Mouse (Mus musculus) testis, adult 2 months (tissue): Measurements from ENCODE around the gene Zfp455. TPM values are rescaled to one million over a fixed set of nuclear protein-coding genes. Genes with fewer than 3 reads are reported as not detected.
A peak's percentile ranks its signal among the peaks of the same experiment; 100 is the strongest.
"Not testable (repeated sequence)": the region's sequence is repeated elsewhere in the genome, so short reads cannot be mapped to it uniquely, and the experiment has no call there.

ENCODE experiments used
- H3K27ac ChIP-seq: fragments of 200-500 bp; 2 replicates; pipeline ENCODE4 v1.5.1; 2012; ENCODE audit warnings: low read depth, low read length; ENCODE audit not compliant: control insufficient read depth, insufficient read depth
- H3K27me3 ChIP-seq: fragments of 200-500 bp; 2 replicates; pipeline ENCODE4 v1.6.1; 2012; ENCODE audit warnings: mild to moderate bottlenecking, low read length, moderate library complexity; ENCODE audit not compliant: control insufficient read depth, insufficient read depth
- H3K36me3 ChIP-seq: fragments of 200-500 bp; 2 replicates; pipeline ENCODE4 v1.6.1; 2012; ENCODE audit warnings: mild to moderate bottlenecking, low read length; ENCODE audit not compliant: control insufficient read depth, insufficient read depth
- H3K4me1 ChIP-seq: fragments of 200-500 bp; 2 replicates; pipeline ENCODE4 v1.6.1; 2012; ENCODE audit warnings: low read length; ENCODE audit not compliant: control insufficient read depth, insufficient read depth
- H3K4me3 ChIP-seq: fragments of 200-500 bp; 2 replicates; pipeline ENCODE4 v1.5.1; 2012; ENCODE audit warnings: low read depth, mild to moderate bottlenecking, low read length, moderate library complexity, mixed read lengths; ENCODE audit not compliant: control insufficient read depth
- CTCF ChIP-seq: fragments of 200-500 bp; IDR thresholded peaks from 2 replicates; pipeline ENCODE4 v1.5.1; 2012; ENCODE audit warnings: low read depth, mild to moderate bottlenecking, inconsistent platforms, low read length, moderate library complexity; ENCODE audit not compliant: control insufficient read depth, insufficient read depth, insufficient replicate concordance
- POLR2A ChIP-seq: fragments of 200-500 bp; IDR thresholded peaks from 2 replicates; pipeline ENCODE4 v1.6.1; 2012; ENCODE audit warnings: low read depth, mild to moderate bottlenecking, inconsistent platforms, low read length, moderate library complexity; ENCODE audit not compliant: control insufficient read depth
- polyA plus RNA-seq: library from polyadenylated mRNA; depleted of rRNA; stranded (reverse); fragments of >200 nt; gene quantifications from 2 replicates; pipeline ENCODE4 v1.2.3, GENCODE M21; 2012; rRNA removed

Zfp455 gene
- 0.12 and 0.17 TPM in 2 replicates for polyA plus RNA-seq

- Histone ChIP-seq H3K27ac (no peak within 1 kb of the TSS), H3K27me3 (no peaks in the 10 kb centered on the region), H3K4me3 (peak within 1 kb of the TSS; percentile 91), H3K36me3 (no peaks in the 10 kb centered on the region), H3K4me1 (peaks cover 4% of the 10 kb centered on the region; the same call in 1 of the 2 replicates)
- TF ChIP-seq CTCF (no peak), POLR2A (no peak)
These were observed at the start of gene Zfp455 for GRCm38 (mm10) chr13:67194340-67194894. Zfp455 (plus strand) TSS chr13:67194506.

GRCm38 (mm10) chr13:67166122-67166521 lies 28.2 kb upstream of the Zfp455 start:
- not testable (repeated sequence) for H3K36me3 ChIP-seq, H3K4me3 ChIP-seq, H3K27me3 ChIP-seq, H3K27ac ChIP-seq, H3K4me1 ChIP-seq

DNA sequence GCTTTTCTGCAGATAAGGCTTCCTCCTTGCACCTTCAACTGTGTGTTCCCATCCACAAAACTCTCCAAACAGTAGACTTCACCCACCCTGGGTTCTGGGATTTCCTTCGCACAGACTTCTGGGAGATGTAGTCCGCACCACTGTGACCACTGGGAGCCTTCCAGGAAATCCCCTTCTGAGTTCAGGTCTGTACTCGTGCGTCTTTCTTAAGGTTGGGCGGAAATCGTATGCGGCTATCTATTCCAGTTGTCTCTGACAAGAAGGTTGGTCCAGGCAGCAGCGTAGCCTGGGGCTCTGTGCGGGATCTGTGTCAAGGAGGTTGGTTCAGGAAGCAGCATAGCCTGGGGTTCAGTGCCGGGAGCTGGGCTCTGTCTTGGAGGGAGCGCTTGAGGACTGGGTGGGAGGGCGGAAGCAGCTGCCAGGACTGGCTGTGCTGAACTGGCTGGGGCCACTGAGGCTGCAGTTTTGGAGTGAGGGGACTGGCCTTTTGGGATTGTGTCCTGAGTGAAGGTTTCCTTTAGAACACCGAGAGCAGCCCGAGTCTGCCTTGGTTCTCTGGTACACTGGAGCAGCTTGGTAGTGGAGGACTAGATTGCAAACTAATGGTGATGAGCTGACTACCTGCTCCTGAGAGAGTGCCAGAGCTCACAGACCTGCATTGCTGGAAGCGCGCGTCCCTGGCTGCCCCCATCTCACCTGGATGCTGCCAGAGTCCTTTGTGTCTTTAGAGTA lies 21.1 kb upstream of the Zfp455 start, which contains the start of gene Rsl1:
TSS of gene Rsl1 (plus strand) at position 192 of the 732 bp plus-strand sequence.
- not testable (repeated sequence) for H3K27ac ChIP-seq, H3K36me3 ChIP-seq, H3K4me1 ChIP-seq, H3K27me3 ChIP-seq
- H3K4me3 ChIP-seq, result peak within 1 kb of the TSS; percentile 77

DNA sequence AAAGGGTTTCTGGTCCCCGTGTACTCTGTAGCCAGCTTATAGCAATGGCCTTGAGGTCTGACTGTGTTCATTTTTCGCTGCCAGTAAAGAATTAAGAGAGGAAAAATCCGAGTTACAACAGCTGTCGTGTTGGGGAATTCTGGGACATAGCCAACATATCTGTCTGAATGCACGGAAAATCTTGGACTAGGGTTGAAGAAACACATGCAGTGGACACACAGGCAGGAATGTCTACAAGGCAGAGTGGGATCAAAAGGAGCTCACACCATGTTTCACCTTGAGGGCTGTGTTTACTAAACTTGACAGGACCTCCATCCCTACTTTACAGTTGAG lies 20.6 kb upstream of the Zfp455 start:
- no peaks in the 10 kb centered on the region for H3K36me3 ChIP-seq
- TF ChIP-seq POLR2A, result no peak
- TF ChIP-seq CTCF, result no peak
- no peaks in the 10 kb centered on the region for H3K4me1 ChIP-seq
- no peak overlapping the region for H3K27ac ChIP-seq
- no peak overlapping the region for H3K4me3 ChIP-seq
- no peaks in the 10 kb centered on the region for H3K27me3 ChIP-seq

DNA sequence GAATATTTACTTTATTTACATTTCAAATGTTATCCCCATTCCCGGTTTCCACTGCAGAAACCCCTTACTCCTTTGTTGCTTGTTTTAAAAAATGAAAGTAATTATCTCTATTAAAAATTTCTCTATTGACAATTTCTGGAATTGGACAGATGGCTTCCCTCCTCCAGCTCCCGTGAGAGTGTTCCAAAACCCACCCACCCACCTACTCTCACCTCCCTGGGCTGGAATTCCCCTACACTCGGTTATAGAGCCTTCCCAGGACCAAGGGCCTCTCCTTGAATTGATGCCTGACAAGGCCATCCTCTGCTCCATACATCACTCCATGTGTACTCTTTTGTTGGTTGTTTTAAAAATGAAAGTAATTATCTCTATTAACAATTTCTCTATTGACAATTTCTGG lies 7.3 kb downstream of the Zfp455 start:
- Histone ChIP-seq H3K36me3 (no peaks in the 10 kb centered on the region), H3K27ac (no peak overlapping the region), H3K27me3 (no peaks in the 10 kb centered on the region), H3K4me1 (no peaks in the 10 kb centered on the region), H3K4me3 (no peak overlapping the region)
- TF ChIP-seq CTCF (no peak), POLR2A (no peak)

DNA sequence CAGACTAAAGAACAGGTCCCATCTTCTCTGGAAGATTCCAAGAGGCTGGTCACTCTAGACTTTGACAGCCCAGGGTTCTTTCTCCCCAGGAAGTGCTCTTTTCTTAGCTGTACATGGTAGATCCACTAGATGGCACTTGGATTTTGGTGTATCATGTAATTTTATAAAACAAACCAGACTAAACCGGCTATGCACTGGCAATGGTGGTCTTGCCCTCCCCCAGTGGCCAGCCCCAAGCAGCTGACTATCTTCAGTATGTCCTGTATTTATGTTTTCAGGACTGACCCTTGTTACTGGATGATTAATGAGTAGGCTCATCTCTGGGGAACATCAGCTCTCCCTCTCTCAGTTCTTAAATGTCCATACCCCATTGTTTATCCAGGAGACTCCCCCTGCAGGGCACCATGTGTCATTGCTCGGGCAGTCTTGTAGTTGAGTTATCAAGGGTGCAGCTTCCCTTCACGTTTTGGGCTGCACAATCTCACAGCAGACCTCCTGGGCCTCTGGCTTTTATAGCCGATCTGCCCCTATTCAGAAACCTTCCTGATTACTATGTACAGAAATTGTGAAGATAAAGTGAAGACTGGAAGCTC lies 19.8 kb downstream of the Zfp455 start:
- Histone ChIP-seq H3K4me3 (no peak overlapping the region), H3K4me1 (no peaks in the 10 kb centered on the region), H3K27ac (no peak overlapping the region), H3K36me3 (no peaks in the 10 kb centered on the region), H3K27me3 (no peaks in the 10 kb centered on the region)
- TF ChIP-seq CTCF (no peak), POLR2A (no peak)

Other genes with a start within 250 kb of the Zfp455 start
- 0.65 and 1.2 TPM in 2 replicates for gene Zfp712, start 133.3 kb upstream of the Zfp455 start, polyA plus RNA-seq
- gene Zfp708, start 96.5 kb upstream of the Zfp455 start, polyA plus RNA-seq, result 0.05 and 0.16 TPM in 2 replicates
- gene Gm28557, start 85.9 kb upstream of the Zfp455 start, polyA plus RNA-seq, result 0.71 and 0.72 TPM in 2 replicates
- 0.06 and 0.11 TPM in 2 replicates for gene Rslcan18, start 78.2 kb upstream of the Zfp455 start, polyA plus RNA-seq
- 3.3 and 3.9 TPM in 2 replicates for gene Zfp759, start 72.8 kb upstream of the Zfp455 start, polyA plus RNA-seq
- 0.37 and 0.77 TPM in 2 replicates for gene Rsl1, start 21.3 kb upstream of the Zfp455 start, polyA plus RNA-seq
- 1.3 and 1.5 TPM in 2 replicates for gene Zfp458, start 84.0 kb downstream of the Zfp455 start, polyA plus RNA-seq
- gene Zfp457, start 112.0 kb downstream of the Zfp455 start, polyA plus RNA-seq, result 1.2 and 1.5 TPM in 2 replicates
- gene Zfp595, start 138.1 kb downstream of the Zfp455 start, polyA plus RNA-seq, result 0.47 and 0.52 TPM in 2 replicates
- not detected in 2 replicates for gene Gm28044, start 166.0 kb downstream of the Zfp455 start, polyA plus RNA-seq
- gene Zfp953, start 166.1 kb downstream of the Zfp455 start, polyA plus RNA-seq, result 0.19 and 0.27 TPM in 2 replicates
- not detected in 2 replicates for gene Gm28041, start 181.2 kb downstream of the Zfp455 start, polyA plus RNA-seq
- gene Zfp456, start 181.3 kb downstream of the Zfp455 start, polyA plus RNA-seq, result 0.06 and 0.09 TPM in 2 replicates
- 0.17 and 0.60 TPM in 2 replicates for gene Zfp429, start 205.3 kb downstream of the Zfp455 start, polyA plus RNA-seq
- gene Zfp459, start 226.9 kb downstream of the Zfp455 start, polyA plus RNA-seq, result 0.14 and 0.62 TPM in 2 replicates